Mouse (Mus musculus) intestine, postnatal 0 days (tissue): ENCODE data around the gene Aicda. TPM values are rescaled to one million over a fixed set of nuclear protein-coding genes. Genes with fewer than 3 reads are reported as not detected.
"Not testable (repeated sequence)": the region's sequence is repeated elsewhere in the genome, so short reads cannot be mapped to it uniquely, and the experiment has no call there.

Experiments used
- ATAC-seq: fragments of 200-750 bp; cut with Nextera tagmentation; 2 replicates; pipeline ENCODE4 v1.8.0; 2017; ENCODE audit warnings: mild to moderate bottlenecking, moderate TSS enrichment, moderate library complexity
- H3K27ac ChIP-seq: fragments of 300-500 bp; sonication (generic); 2 replicates; pipeline ENCODE4 v1.5.1; 2014; ENCODE audit warnings: mild to moderate bottlenecking, low read depth, low read length, moderate library complexity
- H3K27me3 ChIP-seq: fragments of 300-500 bp; sonication (generic); replicated peaks from 2 replicates; pipeline ENCODE4 v1.6.1; 2014; ENCODE audit warnings: low read length, mixed read lengths; ENCODE audit not compliant: control insufficient read depth, insufficient read depth
- H3K36me3 ChIP-seq: fragments of 300-500 bp; sonication (generic); 2 replicates; pipeline ENCODE4 v1.6.1; 2014; ENCODE audit warnings: mild to moderate bottlenecking, moderate library complexity; ENCODE audit not compliant: control insufficient read depth, insufficient read depth
- H3K4me1 ChIP-seq: fragments of 300-500 bp; sonication (generic); replicated peaks from 2 replicates; pipeline ENCODE4 v1.6.1; 2014; ENCODE audit warnings: antibody characterized with exemption, low read length, mixed read lengths; ENCODE audit not compliant: control insufficient read depth, insufficient read depth
- H3K4me2 ChIP-seq: fragments of 300-500 bp; sonication (generic); replicated peaks from 2 replicates; pipeline ENCODE4 v1.6.1; 2014; ENCODE audit warnings: low read depth, mild to moderate bottlenecking, moderate library complexity
- H3K4me3 ChIP-seq: fragments of 300-500 bp; sonication (generic); 2 replicates; pipeline ENCODE4 v1.5.1; 2014; ENCODE audit warnings: low read depth, low read length
- H3K9ac ChIP-seq: fragments of 300-500 bp; sonication (generic); 2 replicates; pipeline ENCODE4 v1.6.1; 2014; ENCODE audit warnings: mild to moderate bottlenecking, low read depth, low read length
- H3K9me3 ChIP-seq: fragments of 300-500 bp; sonication (generic); 2 replicates; pipeline ENCODE4 v1.6.1; 2016; ENCODE audit warnings: mixed run types; ENCODE audit not compliant: control insufficient read depth
- CTCF ChIP-seq: sonication (generic); IDR thresholded peaks from 2 replicates; pipeline ENCODE4 v1.5.1; 2016; ENCODE audit warnings: low read depth, mild to moderate bottlenecking, control low read depth, antibody characterized with exemption, moderate library complexity
- WGBS: fragments of 180-500 bp; shearing (Covaris S2); extraction: QIAGEN DNeasy Blood & Tissue Kit; methylation state at CpG from one replicate; pipeline ENCODE4 v1.1.7; 2014; 5-methylcytosine and 5-hydroxymethylcytosine counted together
- polyA plus RNA-seq: library from polyadenylated mRNA; unstranded; fragments of >200 nt; fragmentation: Nextera tagmentation; extraction: Ambion mirVana; gene quantifications from 2 replicates; pipeline ENCODE4 v1.2.1, GENCODE M21; 2015

Gene Aicda
- polyA plus RNA-seq, result not detected in 2 replicates

DNA sequence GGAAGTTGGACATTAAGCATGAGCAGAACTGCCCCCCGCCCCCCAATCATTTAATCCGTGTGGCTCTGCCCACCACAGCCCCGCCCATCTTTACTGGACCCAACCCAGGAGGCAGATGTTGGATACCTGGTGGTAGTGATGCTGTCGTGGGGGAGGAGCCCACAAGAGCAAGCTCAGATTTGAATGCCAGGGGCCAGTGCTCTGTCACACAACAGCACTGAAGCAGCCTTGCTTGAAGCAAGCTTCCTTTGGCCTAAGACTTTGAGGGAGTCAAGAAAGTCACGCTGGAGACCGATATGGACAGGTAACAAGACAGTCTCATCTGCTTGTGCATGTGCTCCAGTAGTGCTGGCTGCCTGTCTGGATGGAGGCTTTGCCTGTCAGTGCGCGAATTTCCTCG is at the start of gene Aicda:
Gene Aicda (plus strand): TSS at position 196 of the 400 bp plus-strand sequence.
- no peaks in the 10 kb centered on the region for H3K9me3 ChIP-seq
- no peak for TF ChIP-seq CTCF
- no peak within 1 kb of the TSS for H3K4me3 ChIP-seq
- WGBS, result 56% methylated on average over 9 of the region's 9 CpGs
- H3K27me3 ChIP-seq, result no peaks in the 10 kb centered on the region
- no peak within 1 kb of the TSS for H3K4me2 ChIP-seq
- H3K27ac ChIP-seq, result no peak within 1 kb of the TSS
- H3K4me1 ChIP-seq, result no peaks in the 10 kb centered on the region
- no peaks in the 10 kb centered on the region for H3K36me3 ChIP-seq
- H3K9ac ChIP-seq, result no peak within 1 kb of the TSS
- no peak for ATAC-seq

DNA sequence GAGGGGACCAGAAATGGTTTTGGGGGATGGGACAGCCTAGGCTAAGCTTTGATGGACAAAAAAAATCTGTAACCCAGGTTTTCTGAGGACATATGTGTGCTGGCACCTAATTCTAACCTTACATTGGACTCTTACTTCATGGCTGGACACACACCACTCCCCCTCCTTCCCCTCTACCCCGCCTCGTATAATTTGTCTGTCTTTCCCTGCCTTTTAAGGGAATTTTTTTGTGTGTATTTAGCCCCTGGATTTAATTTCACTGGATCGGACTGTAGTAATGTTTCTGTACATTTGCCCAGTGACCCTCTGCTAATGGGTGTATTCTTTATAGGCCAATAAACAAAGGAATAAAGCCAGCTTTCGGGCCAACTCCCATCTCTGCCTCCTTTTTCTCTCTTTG is 48.6 kb upstream of the Aicda start:
- H3K9ac ChIP-seq, result no peak overlapping the region
- TF ChIP-seq CTCF, result no peak
- no peaks in the 10 kb centered on the region for H3K4me1 ChIP-seq
- WGBS, result 58% methylated on average over 4 of the region's 4 CpGs
- no peak overlapping the region for H3K4me3 ChIP-seq
- H3K36me3 ChIP-seq, result no peaks in the 10 kb centered on the region
- H3K4me2 ChIP-seq, result no peak overlapping the region
- H3K27ac ChIP-seq, result no peak overlapping the region
- no peaks in the 10 kb centered on the region for H3K9me3 ChIP-seq
- ATAC-seq, result no peak
- H3K27me3 ChIP-seq, result no peaks in the 10 kb centered on the region

DNA sequence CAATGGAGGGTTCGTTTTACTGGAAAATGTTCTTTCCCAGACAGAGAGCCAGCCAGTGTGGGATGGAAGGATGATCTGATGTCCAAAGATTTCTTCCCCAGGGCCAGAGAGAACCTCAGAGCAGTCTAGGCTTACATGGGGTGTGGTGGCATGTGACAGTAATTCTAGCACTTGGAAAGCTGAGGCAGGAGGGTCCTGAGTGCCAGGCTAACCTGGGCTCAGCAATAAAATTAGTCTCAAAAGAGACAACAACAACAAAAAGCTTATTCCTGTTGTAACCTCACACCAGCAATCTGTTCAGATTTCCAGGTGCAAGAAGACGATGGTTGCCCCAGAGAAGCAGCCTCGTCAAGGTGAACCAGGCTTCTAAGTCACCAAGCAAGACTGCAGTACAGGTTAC is 48.1 kb upstream of the Aicda start, which contains the start of gene Mfap5:
Gene Mfap5 (plus strand): TSS at position 301 of the 400 bp plus-strand sequence.
- no peak for ATAC-seq
- Histone ChIP-seq H3K27ac (no peak within 1 kb of the TSS), H3K4me3 (no peak within 1 kb of the TSS), H3K9ac (no peak within 1 kb of the TSS), H3K4me2 (no peak within 1 kb of the TSS), H3K27me3 (no peaks in the 10 kb centered on the region), H3K9me3 (no peaks in the 10 kb centered on the region), H3K36me3 (no peaks in the 10 kb centered on the region), H3K4me1 (no peaks in the 10 kb centered on the region)
- TF ChIP-seq CTCF, result no peak
- WGBS, result 84% methylated on average over 3 of the region's 3 CpGs

- TF ChIP-seq CTCF, result no peak
- H3K36me3 ChIP-seq, result no peaks in the 10 kb centered on the region
- H3K27ac ChIP-seq, result no peak overlapping the region
- no peaks in the 10 kb centered on the region for H3K9me3 ChIP-seq
- H3K4me2 ChIP-seq, result no peak overlapping the region
- no peak for ATAC-seq
- H3K4me1 ChIP-seq, result no peaks in the 10 kb centered on the region
- no peak overlapping the region for H3K4me3 ChIP-seq
- 76% methylated on average over 8 of the region's 8 CpGs for WGBS
- H3K27me3 ChIP-seq, result no peaks in the 10 kb centered on the region
- no peak overlapping the region for H3K9ac ChIP-seq
Observed at GRCm38 (mm10) chr6:122508494-122508893, 45.1 kb upstream of the Aicda start.

- H3K27me3 ChIP-seq, result no peaks in the 10 kb centered on the region
- H3K4me2 ChIP-seq, result no peak overlapping the region
- WGBS, result 41% methylated on average over 12 of the region's 12 CpGs
- H3K4me3 ChIP-seq, result no peak overlapping the region
- H3K36me3 ChIP-seq, result no peaks in the 10 kb centered on the region
- H3K4me1 ChIP-seq, result no peaks in the 10 kb centered on the region
- TF ChIP-seq CTCF, result no peak
- H3K27ac ChIP-seq, result no peak overlapping the region
- no peaks in the 10 kb centered on the region for H3K9me3 ChIP-seq
- no peak for ATAC-seq
- no peak overlapping the region for H3K9ac ChIP-seq
Observed at GRCm38 (mm10) chr6:122512914-122513878, 40.4 kb upstream of the Aicda start.

GRCm38 (mm10) chr6:122514312-122514711 is 39.3 kb upstream of the Aicda start:
- no peak overlapping the region for H3K4me2 ChIP-seq
- no peak overlapping the region for H3K4me3 ChIP-seq
- H3K27ac ChIP-seq, result no peak overlapping the region
- H3K9me3 ChIP-seq, result no peaks in the 10 kb centered on the region
- H3K4me1 ChIP-seq, result no peaks in the 10 kb centered on the region
- no peak for TF ChIP-seq CTCF
- ATAC-seq, result no peak
- no peaks in the 10 kb centered on the region for H3K27me3 ChIP-seq
- H3K36me3 ChIP-seq, result no peaks in the 10 kb centered on the region
- WGBS, result 71% methylated on average over 3 of the region's 3 CpGs
- no peak overlapping the region for H3K9ac ChIP-seq

DNA sequence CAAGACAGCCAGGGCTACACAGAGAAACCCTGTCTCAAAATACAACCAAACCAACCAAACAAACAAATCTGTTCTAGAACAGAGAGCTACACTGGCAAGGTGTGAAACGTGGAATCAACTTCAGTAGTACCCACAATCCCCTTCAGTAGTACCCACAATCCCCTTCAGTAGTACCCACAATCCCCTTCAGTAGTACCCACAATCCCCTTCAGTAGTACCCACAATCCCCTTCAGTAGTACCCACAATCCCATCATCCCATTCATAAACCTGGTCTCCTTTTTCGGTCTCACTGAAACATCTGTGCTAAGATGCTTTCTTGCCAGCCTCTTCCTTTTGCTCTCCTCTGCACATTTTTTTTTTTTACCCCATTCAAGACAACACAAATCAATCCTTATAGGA is 37.8 kb upstream of the Aicda start:
- not testable (repeated sequence) for H3K4me3 ChIP-seq, H3K27me3 ChIP-seq, H3K4me2 ChIP-seq, ATAC-seq, H3K9me3 ChIP-seq, H3K9ac ChIP-seq, H3K36me3 ChIP-seq, H3K4me1 ChIP-seq, H3K27ac ChIP-seq
- 100% methylated on average over 2 of the region's 2 CpGs for WGBS
